Mouse (Mus musculus) right cerebral cortex, postnatal 10 days (tissue): ENCODE measurements at regions not wholly inside any gene's neighbourhood (a gene's known extent, or its start where the extent isn't known, plus 50 kb on each side); places are given as distances from the start of the nearest gene placed in this dataset.
"Not testable (repeated sequence)": the region's sequence is repeated elsewhere in the genome, so short reads cannot be mapped to it uniquely, and the experiment has no call there.

ENCODE experiments used
- DNase-seq, 2 experiments: peaks; one replicate each; pipeline ENCODE4 v3.0.0; 2021; ENCODE audit warnings: low spot score in 2 of 2

GRCm38 (mm10) chr13:70198638-70199037 lies 396.4 kb downstream of the Med10 start:
- DNase-seq, result no peak

GRCm38 (mm10) chr13:70199087-70199486 lies 396.9 kb downstream of the Med10 start:
- DNase-seq, result no peak

GRCm38 (mm10) chr13:70205334-70205733 lies 403.1 kb downstream of the Med10 start:
- DNase-seq, result no peak

- no peak for DNase-seq
Measured at GRCm38 (mm10) chr13:70210158-70210557, 408.0 kb downstream of the Med10 start.

GRCm38 (mm10) chr13:70213017-70213416 lies 410.8 kb downstream of the Med10 start:
- DNase-seq, result no peak

- no peak for DNase-seq
Measured at GRCm38 (mm10) chr13:70213622-70214021, 411.4 kb downstream of the Med10 start.

- DNase-seq, result no peak
Measured at GRCm38 (mm10) chr13:70214022-70214654, 411.9 kb downstream of the Med10 start.

- no peak for DNase-seq
Measured at GRCm38 (mm10) chr13:70216134-70216533, 413.9 kb downstream of the Med10 start.

- no peak for DNase-seq
Measured at GRCm38 (mm10) chr13:70217429-70218133, 415.4 kb downstream of the Med10 start.

- no peak for DNase-seq
Measured at GRCm38 (mm10) chr13:70223485-70223884, 413.9 kb downstream of the Ice1 start.

GRCm38 (mm10) chr13:70227167-70227566 lies 410.3 kb downstream of the Ice1 start:
- DNase-seq, result no peak

GRCm38 (mm10) chr13:70233896-70234799 lies 403.3 kb downstream of the Ice1 start:
- DNase-seq, result peak; percentile 76 to 85

GRCm38 (mm10) chr13:70243598-70244157 lies 393.8 kb downstream of the Ice1 start:
- DNase-seq, result no peak

GRCm38 (mm10) chr13:70260003-70260496 lies 377.4 kb downstream of the Ice1 start:
- no peak for DNase-seq

GRCm38 (mm10) chr13:70263654-70264053 lies 373.8 kb downstream of the Ice1 start:
- no peak for DNase-seq

GRCm38 (mm10) chr13:70276884-70277378 lies 360.5 kb downstream of the Ice1 start:
- not testable (repeated sequence) for DNase-seq

GRCm38 (mm10) chr13:70277667-70278591 lies 359.5 kb downstream of the Ice1 start:
- DNase-seq, result peak; percentile 90 to 95

GRCm38 (mm10) chr13:70281051-70281847 lies 356.2 kb downstream of the Ice1 start:
- no peak for DNase-seq

- DNase-seq, result no peak
Measured at GRCm38 (mm10) chr13:70282731-70283130, 354.7 kb downstream of the Ice1 start.

GRCm38 (mm10) chr13:70283231-70283630 lies 354.2 kb downstream of the Ice1 start:
- DNase-seq, result no peak
